Mouse (Mus musculus) embryonic fibroblast, embryonic 13.5 days (primary cell): Measurements from ENCODE around the gene Gm10644. TPM values are rescaled to one million over a fixed set of nuclear protein-coding genes. Genes with fewer than 3 reads are reported as not detected.
A peak's percentile ranks its signal among the peaks of the same experiment; 100 is the strongest.

Experiments used
- H3K27ac ChIP-seq: 2 replicates; pipeline ENCODE4 v1.5.1; 2012; ENCODE audit warnings: low read length, control low read depth, inconsistent platforms; ENCODE audit not compliant: insufficient read depth
- H3K4me1 ChIP-seq: 2 replicates; pipeline ENCODE4 v1.6.1; 2011; ENCODE audit warnings: low read length; ENCODE audit not compliant: control insufficient read depth, insufficient read depth
- H3K4me3 ChIP-seq: 2 replicates; pipeline ENCODE4 v1.5.1; 2011; ENCODE audit warnings: mild to moderate bottlenecking, control low read depth, low read length; ENCODE audit not compliant: insufficient read depth
- CTCF ChIP-seq: IDR thresholded peaks from 2 replicates; pipeline ENCODE4 v1.5.1; 2011; ENCODE audit warnings: mild to moderate bottlenecking, control low read depth, low read length, moderate library complexity, borderline replicate concordance; ENCODE audit not compliant: insufficient read depth
- POLR2A ChIP-seq: IDR thresholded peaks from 2 replicates; pipeline ENCODE4 v1.6.1; 2011; ENCODE audit warnings: low read depth, mild to moderate bottlenecking, control low read depth, low read length, moderate library complexity
- polyA plus RNA-seq: library from polyadenylated mRNA; stranded (reverse); fragments of >200 nt; gene quantifications from 2 replicates; pipeline ENCODE4 v1.2.4, GENCODE M21; 2011; ENCODE audit warnings: low read depth; ENCODE audit not compliant: missing spikeins, insufficient read length

Gene Gm10644
- polyA plus RNA-seq, 1 experiment, result not detected

DNA sequence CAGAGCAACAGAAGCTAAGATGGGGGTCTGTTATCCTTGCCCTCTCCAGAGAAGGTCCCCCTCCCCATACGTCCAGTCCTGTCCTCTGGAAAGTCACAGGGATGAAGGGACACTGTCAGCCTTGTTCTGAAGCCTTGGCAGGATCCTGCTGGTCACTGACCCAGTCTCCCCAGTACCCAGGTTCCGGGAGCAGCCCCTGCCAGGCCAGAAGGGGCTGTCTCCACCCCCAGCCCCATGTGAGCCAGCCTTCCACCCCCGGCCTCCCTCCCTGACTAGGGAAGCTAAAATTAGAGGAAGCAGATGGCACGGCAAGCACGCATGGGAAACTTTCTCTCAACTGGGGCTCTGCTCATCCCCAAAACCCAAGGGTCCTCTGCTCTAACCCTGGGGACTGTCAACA, 39.0 kb downstream of the Gm10644 start:
- TF ChIP-seq POLR2A (no peak), CTCF (no peak)
- H3K4me3 ChIP-seq, result no peak overlapping the region
- H3K27ac ChIP-seq, result no peak overlapping the region
- H3K4me1 ChIP-seq, result no peaks in the 10 kb centered on the region

- Histone ChIP-seq H3K4me1 (no peaks in the 10 kb centered on the region), H3K27ac (no peak overlapping the region), H3K4me3 (no peak overlapping the region)
- TF ChIP-seq POLR2A, result no peak
- TF ChIP-seq CTCF, result no peak
Measured at GRCm38 (mm10) chr8:83914860-83915259, 40.1 kb downstream of the Gm10644 start.

DNA sequence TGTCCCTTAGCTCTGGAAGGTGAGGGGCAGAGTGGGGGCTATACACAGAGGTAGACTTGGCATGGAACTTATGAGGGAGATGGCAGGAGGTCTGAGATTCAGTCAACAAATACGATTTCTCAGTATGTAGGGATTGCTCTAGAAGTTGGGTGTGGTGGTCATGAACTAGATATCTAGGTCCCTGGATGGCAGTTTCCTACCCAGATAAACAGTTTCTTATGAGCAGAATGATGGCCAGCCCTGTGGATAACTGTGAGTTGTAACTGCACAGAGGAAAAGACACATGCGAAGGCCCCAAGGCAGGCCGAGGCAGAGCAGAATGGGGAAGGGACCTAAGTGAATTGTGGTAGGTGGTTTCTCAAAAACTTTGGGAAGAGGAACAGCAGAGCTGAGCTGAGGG, 40.8 kb downstream of the Gm10644 start:
- TF ChIP-seq POLR2A, result no peak
- TF ChIP-seq CTCF, result no peak
- Histone ChIP-seq H3K4me1 (no peaks in the 10 kb centered on the region), H3K27ac (no peak overlapping the region), H3K4me3 (no peak overlapping the region)

- TF ChIP-seq CTCF (no peak), POLR2A (no peak)
- H3K4me1 ChIP-seq, result no peaks in the 10 kb centered on the region
Measured at GRCm38 (mm10) chr8:83911809-83912731, 42.9 kb downstream of the Gm10644 start.

DNA sequence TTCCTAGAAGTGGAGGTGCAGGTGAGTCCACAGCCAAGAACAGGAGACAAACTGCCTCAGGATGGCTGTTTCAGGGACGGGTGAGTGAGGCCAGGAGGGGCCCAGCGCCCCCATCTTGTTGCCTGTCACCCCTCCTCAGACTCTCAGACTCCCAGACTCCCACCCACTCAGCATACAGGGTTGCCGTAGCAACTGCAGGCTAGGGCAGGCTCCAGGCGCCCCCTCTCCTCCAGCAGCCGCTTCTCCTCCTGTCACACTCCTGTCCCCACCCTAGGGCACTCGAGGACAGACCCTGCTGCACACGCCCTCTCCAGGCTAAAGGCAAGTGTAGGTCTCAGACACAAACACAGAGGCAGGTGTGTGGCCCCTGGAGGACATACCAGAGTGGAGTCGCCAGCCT, 45.7 kb downstream of the Gm10644 start:
- TF ChIP-seq POLR2A (no peak), CTCF (no peak)
- no peak overlapping the region for H3K27ac ChIP-seq
- no peaks in the 10 kb centered on the region for H3K4me1 ChIP-seq

More at GRCm38 (mm10) chr8:83911809-83912731, 42.9 kb downstream of the Gm10644 start:
- H3K27ac ChIP-seq, result no peak overlapping the region
- no peak overlapping the region for H3K4me3 ChIP-seq

GRCm38 (mm10) chr8:83908583-83908982, 46.4 kb downstream of the Gm10644 start:
- Histone ChIP-seq H3K27ac (no peak overlapping the region), H3K4me3 (no peak overlapping the region), H3K4me1 (no peaks in the 10 kb centered on the region)
- no peak for TF ChIP-seq CTCF
- TF ChIP-seq POLR2A, result no peak

More for the DNA sequence above, 45.7 kb downstream of the Gm10644 start:
- H3K4me3 ChIP-seq, result no peak overlapping the region

DNA sequence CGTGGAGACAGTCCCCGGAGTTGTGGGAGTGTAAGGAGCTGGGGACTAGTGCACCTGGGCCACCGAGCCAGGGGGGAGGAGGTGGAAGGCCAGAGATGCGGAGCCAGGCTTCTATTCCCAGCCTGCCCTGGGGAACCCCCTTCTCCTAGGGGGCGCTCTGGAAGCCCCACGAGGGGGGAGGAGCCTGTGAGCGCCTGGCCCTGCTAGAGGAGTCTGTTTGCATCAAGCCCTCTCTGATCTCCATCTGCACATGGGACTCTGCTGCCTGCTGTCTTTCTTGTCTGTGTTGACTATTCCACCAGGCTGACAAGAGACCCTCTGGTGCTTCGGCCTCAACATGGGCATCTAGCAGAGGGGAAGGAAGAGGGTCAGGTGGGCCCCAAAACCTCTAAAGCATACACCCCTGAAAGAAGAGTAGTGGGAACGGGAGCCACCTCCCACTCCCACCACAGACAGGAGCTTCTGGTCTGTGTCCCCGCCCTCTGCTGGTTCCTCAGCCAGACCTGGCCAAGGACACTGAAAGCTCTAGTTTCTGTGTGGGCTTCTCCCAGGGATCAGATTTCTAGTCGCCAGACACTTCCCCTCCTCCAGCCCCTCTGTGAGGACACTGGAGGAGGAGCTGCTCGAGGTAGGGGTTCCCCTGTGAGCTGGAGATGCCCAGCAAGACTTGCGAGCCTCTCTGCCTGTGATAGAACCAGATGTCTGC, 51.9 kb downstream of the Gm10644 start:
- Histone ChIP-seq H3K4me3 (no peak overlapping the region), H3K27ac (no peak overlapping the region), H3K4me1 (peaks cover 6% of the 10 kb centered on the region)
- no peak for TF ChIP-seq CTCF

- TF ChIP-seq POLR2A (no peak), CTCF (no peak)
- Histone ChIP-seq H3K4me1 (peaks cover 6% of the 10 kb centered on the region), H3K27ac (no peak overlapping the region), H3K4me3 (peak overlapping the region; percentile 59)
Measured at GRCm38 (mm10) chr8:83901566-83902485, 53.2 kb downstream of the Gm10644 start.

DNA sequence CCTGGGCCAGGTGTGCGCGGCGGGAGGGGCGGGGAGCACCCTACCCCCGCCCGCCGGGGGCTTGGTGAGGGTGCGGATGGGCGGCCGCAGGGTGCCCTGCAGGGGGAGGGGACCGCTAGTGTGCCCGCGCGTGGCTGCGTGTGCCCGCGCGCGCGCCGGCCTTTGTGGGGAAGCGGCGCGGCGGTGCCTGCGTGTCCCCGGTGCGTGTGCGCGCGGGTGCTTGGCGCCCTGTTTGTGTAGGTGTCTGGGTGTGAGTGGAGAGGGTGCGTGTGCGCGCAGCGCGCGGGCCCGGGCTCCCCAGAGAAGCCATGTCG, 54.1 kb downstream of the Gm10644 start:
- Histone ChIP-seq H3K4me3 (peak overlapping the region; percentile 59), H3K27ac (no peak overlapping the region), H3K4me1 (peaks cover 6% of the 10 kb centered on the region)
- TF ChIP-seq POLR2A, result no peak
- TF ChIP-seq CTCF, result no peak
